Mouse (Mus musculus): ENCODE measurements around the gene Lonp1. TPM values are rescaled to one million over a fixed set of nuclear protein-coding genes. Genes with fewer than 3 reads are reported as not detected.

The Lonp1 gene
- polyA plus RNA-seq, 2 experiments: 45.6 to 79.4 TPM

DNA sequence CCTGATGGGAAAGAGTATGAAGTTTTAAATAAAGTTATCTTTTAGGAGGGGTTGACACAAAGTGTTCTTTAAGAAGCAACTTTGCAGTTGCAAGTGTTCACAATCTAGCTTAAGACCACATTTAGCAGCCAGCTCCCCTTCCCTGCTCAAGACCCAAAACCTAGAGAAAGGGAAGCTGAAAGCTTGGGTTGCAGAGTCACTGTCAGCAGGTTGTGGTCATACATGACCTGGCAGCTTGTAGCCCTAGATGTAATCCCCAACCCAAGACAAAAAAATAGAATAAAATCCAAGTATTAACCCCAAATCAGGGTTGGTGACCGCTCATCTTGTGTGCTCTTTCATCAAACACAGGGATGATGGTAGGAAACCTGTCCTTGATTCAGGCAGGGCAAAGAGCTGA is 43.6 kb downstream of the Lonp1 start:
- peak overlapping the region; percentile 85 for H3K9ac ChIP-seq (ENCODE audit: low read depth, low read length, severe bottlenecking)
- WGBS: 81% methylated on average over 1 of the region's 1 CpGs
- ATAC-seq (ENCODE audit: low FRiP score, low read depth) (no peak), DNase-seq (ENCODE audit: low spot score) (no peak)
- no peaks in the 10 kb centered on the region for H3K27me3 ChIP-seq (ENCODE audit: control insufficient read depth, insufficient read depth, low read length)
- H3K9me3 ChIP-seq (ENCODE audit: control insufficient read depth, low read length): no peaks in the 10 kb centered on the region
- H3K27ac ChIP-seq (replicated peaks; ENCODE audit: low read depth, low read length): 0 out of 2 replicates have a peak overlapping the region, but pooled peaks have one; percentile 13
- peak overlapping the region; percentile 89 for H3K4me2 ChIP-seq (replicated peaks; ENCODE audit: low read depth, low read length, severe bottlenecking)
- peaks cover 68% of the 10 kb centered on the region for H3K36me3 ChIP-seq (ENCODE audit: control insufficient read depth, insufficient read depth, low read length)
- peaks cover 27% of the 10 kb centered on the region for H3K4me1 ChIP-seq (ENCODE audit: control insufficient read depth, insufficient read depth, low read length)
- peak overlapping the region; percentile 86 for H3K4me3 ChIP-seq (replicated peaks; ENCODE audit: low read length)
- no peak for TF ChIP-seq POLR2A (IDR thresholded peaks at IDR 0.05; ENCODE audit: borderline replicate concordance, extremely low read depth, insufficient read depth, insufficient read length)

- Histone ChIP-seq H3K4me2 (replicated peaks; ENCODE audit: low read depth, low read length, severe bottlenecking) (no peak overlapping the region), H3K9ac (ENCODE audit: low read depth, low read length, severe bottlenecking) (no peak overlapping the region), H3K36me3 (ENCODE audit: control insufficient read depth, insufficient read depth, low read length) (peaks cover 92% of the 10 kb centered on the region), H3K4me3 (replicated peaks; ENCODE audit: low read length) (no peak overlapping the region), H3K27ac (replicated peaks; ENCODE audit: low read depth, low read length) (no peak overlapping the region), H3K27me3 (ENCODE audit: control insufficient read depth, insufficient read depth, low read length) (no peaks in the 10 kb centered on the region), H3K9me3 (ENCODE audit: control insufficient read depth, low read length) (no peaks in the 10 kb centered on the region), H3K4me1 (ENCODE audit: control insufficient read depth, insufficient read depth, low read length) (no peaks in the 10 kb centered on the region)
- WGBS: 96% methylated on average over 3 of the region's 3 CpGs
- no peak for TF ChIP-seq POLR2A (IDR thresholded peaks at IDR 0.05; ENCODE audit: borderline replicate concordance, extremely low read depth, insufficient read depth, insufficient read length)
- no peak for DNase-seq (ENCODE audit: low spot score)
- no peak for ATAC-seq (ENCODE audit: low FRiP score, low read depth)
These were observed 53.7 kb downstream of the Lonp1 start for GRCm38 (mm10) chr17:56572939-56573338.

DNA sequence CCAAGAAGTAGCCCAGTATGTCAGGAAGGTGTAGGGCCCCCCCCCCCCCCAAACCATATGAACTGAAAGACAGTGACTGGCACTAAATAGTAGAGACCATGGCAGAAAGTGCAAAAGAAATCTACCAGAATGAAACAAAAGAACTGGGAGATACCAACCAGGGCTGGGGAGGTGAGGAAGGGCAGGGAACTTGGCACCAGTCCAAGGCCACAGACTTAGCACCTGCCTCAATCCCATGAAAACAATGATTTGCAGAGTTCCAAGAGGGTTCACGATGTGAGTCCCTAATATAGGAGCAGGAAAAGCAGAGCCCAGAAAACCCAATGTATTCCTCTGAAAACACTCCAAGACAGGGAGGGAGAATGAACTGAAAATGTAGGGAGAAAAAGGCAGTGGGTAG is 54.5 kb downstream of the Lonp1 start:
- Histone ChIP-seq H3K4me2 (replicated peaks; ENCODE audit: low read depth, low read length, severe bottlenecking) (no peak overlapping the region), H3K36me3 (ENCODE audit: control insufficient read depth, insufficient read depth, low read length) (peaks cover 92% of the 10 kb centered on the region), H3K27ac (replicated peaks; ENCODE audit: low read depth, low read length) (no peak overlapping the region), H3K4me3 (replicated peaks; ENCODE audit: low read length) (no peak overlapping the region), H3K9ac (ENCODE audit: low read depth, low read length, severe bottlenecking) (no peak overlapping the region), H3K27me3 (ENCODE audit: control insufficient read depth, insufficient read depth, low read length) (no peaks in the 10 kb centered on the region), H3K4me1 (ENCODE audit: control insufficient read depth, insufficient read depth, low read length) (no peaks in the 10 kb centered on the region), H3K9me3 (ENCODE audit: control insufficient read depth, low read length) (no peaks in the 10 kb centered on the region)
- WGBS: 71% methylated on average over 1 of the region's 1 CpGs
- DNase-seq (ENCODE audit: low spot score): no peak
- ATAC-seq (ENCODE audit: low FRiP score, low read depth): no peak
- TF ChIP-seq POLR2A (IDR thresholded peaks at IDR 0.05; ENCODE audit: borderline replicate concordance, extremely low read depth, insufficient read depth, insufficient read length): no peak

GRCm38 (mm10) chr17:56570287-56570686 is 56.4 kb downstream of the Lonp1 start:
- Histone ChIP-seq H3K4me3 (replicated peaks; ENCODE audit: low read length) (no peak overlapping the region), H3K9me3 (ENCODE audit: control insufficient read depth, low read length) (no peaks in the 10 kb centered on the region), H3K27me3 (ENCODE audit: control insufficient read depth, insufficient read depth, low read length) (no peaks in the 10 kb centered on the region), H3K9ac (ENCODE audit: low read depth, low read length, severe bottlenecking) (no peak overlapping the region), H3K36me3 (ENCODE audit: control insufficient read depth, insufficient read depth, low read length) (peaks cover 98% of the 10 kb centered on the region), H3K4me2 (replicated peaks; ENCODE audit: low read depth, low read length, severe bottlenecking) (no peak overlapping the region), H3K4me1 (ENCODE audit: control insufficient read depth, insufficient read depth, low read length) (no peaks in the 10 kb centered on the region), H3K27ac (replicated peaks; ENCODE audit: low read depth, low read length) (no peak overlapping the region)
- TF ChIP-seq POLR2A (IDR thresholded peaks at IDR 0.05; ENCODE audit: borderline replicate concordance, extremely low read depth, insufficient read depth, insufficient read length): no peak
- no peak for ATAC-seq (ENCODE audit: low FRiP score, low read depth)
- WGBS: 90% methylated on average over 4 of the region's 4 CpGs
- DNase-seq (ENCODE audit: low spot score): no peak

- no peak for ATAC-seq (ENCODE audit: low FRiP score, low read depth)
- no peak for DNase-seq (ENCODE audit: low spot score)
- no peak overlapping the region for H3K4me3 ChIP-seq (replicated peaks; ENCODE audit: low read length)
- 97% methylated on average over 4 of the region's 4 CpGs for WGBS
- H3K9me3 ChIP-seq (ENCODE audit: control insufficient read depth, low read length): no peaks in the 10 kb centered on the region
- no peak overlapping the region for H3K27ac ChIP-seq (replicated peaks; ENCODE audit: low read depth, low read length)
- no peak overlapping the region for H3K9ac ChIP-seq (ENCODE audit: low read depth, low read length, severe bottlenecking)
- H3K4me1 ChIP-seq (ENCODE audit: control insufficient read depth, insufficient read depth, low read length): no peaks in the 10 kb centered on the region
- H3K36me3 ChIP-seq (ENCODE audit: control insufficient read depth, insufficient read depth, low read length): peaks cover 100% of the 10 kb centered on the region
- no peak overlapping the region for H3K4me2 ChIP-seq (replicated peaks; ENCODE audit: low read depth, low read length, severe bottlenecking)
- H3K27me3 ChIP-seq (ENCODE audit: control insufficient read depth, insufficient read depth, low read length): no peaks in the 10 kb centered on the region
- TF ChIP-seq POLR2A (IDR thresholded peaks at IDR 0.05; ENCODE audit: borderline replicate concordance, extremely low read depth, insufficient read depth, insufficient read length): no peak
These were observed 59.3 kb downstream of the Lonp1 start for GRCm38 (mm10) chr17:56567370-56567769.

DNA sequence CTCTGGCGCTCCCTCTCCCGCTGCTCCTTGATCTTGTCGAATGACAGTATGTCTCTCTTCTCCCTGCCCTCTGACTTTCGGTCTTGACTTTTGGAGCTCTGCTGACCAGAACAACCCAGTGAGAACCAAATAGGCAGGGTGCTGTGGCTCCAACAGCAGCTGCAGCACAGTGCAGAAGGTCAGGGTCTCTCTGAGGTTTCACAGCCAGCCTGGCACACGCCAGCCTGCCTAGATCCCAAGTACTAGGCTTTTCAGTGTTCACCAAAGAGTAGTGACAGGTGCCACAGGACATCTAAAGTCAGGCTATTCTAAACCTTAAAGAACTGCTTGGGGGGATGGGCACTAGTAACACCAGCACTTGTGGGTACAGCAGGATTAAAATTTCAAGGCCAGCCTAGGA is 59.8 kb downstream of the Lonp1 start:
- no peak overlapping the region for H3K4me3 ChIP-seq (replicated peaks; ENCODE audit: low read length)
- TF ChIP-seq POLR2A (IDR thresholded peaks at IDR 0.05; ENCODE audit: borderline replicate concordance, extremely low read depth, insufficient read depth, insufficient read length): no peak
- 89% methylated on average over 5 of the region's 5 CpGs for WGBS
- DNase-seq (ENCODE audit: low spot score): no peak
- no peak overlapping the region for H3K4me2 ChIP-seq (replicated peaks; ENCODE audit: low read depth, low read length, severe bottlenecking)
- no peak overlapping the region for H3K27ac ChIP-seq (replicated peaks; ENCODE audit: low read depth, low read length)
- no peaks in the 10 kb centered on the region for H3K9me3 ChIP-seq (ENCODE audit: control insufficient read depth, low read length)
- H3K9ac ChIP-seq (ENCODE audit: low read depth, low read length, severe bottlenecking): no peak overlapping the region
- no peaks in the 10 kb centered on the region for H3K27me3 ChIP-seq (ENCODE audit: control insufficient read depth, insufficient read depth, low read length)
- ATAC-seq (ENCODE audit: low FRiP score, low read depth): no peak
- H3K36me3 ChIP-seq (ENCODE audit: control insufficient read depth, insufficient read depth, low read length): peaks cover 100% of the 10 kb centered on the region
- no peaks in the 10 kb centered on the region for H3K4me1 ChIP-seq (ENCODE audit: control insufficient read depth, insufficient read depth, low read length)
